Mouse (Mus musculus) frontal cortex, adult (tissue): Measurements from ENCODE around the gene Trdmt1.
"Not testable (repeated sequence)": the region's sequence is repeated elsewhere in the genome, so short reads cannot be mapped to it uniquely, and the experiment has no call there.

ENCODE experiments used
- ATAC-seq: cut with Nextera tagmentation; 2 replicates; pipeline ENCODE4 v1.9.2; 2017; ENCODE audit warnings: mild to moderate bottlenecking, moderate library complexity, mixed read lengths; ENCODE audit not compliant: low TSS enrichment

Trdmt1 gene

GRCm38 (mm10) chr2:13544193-13544824, at the start of gene Trdmt1:
Gene Trdmt1, minus strand, starts transcription at chr2:13544668.
- ATAC-seq, result peak; percentile 96

- ATAC-seq, result no peak
Measured at GRCm38 (mm10) chr2:13593328-13593727, 48.9 kb upstream of the Trdmt1 start.

- ATAC-seq, result not testable (repeated sequence)
Measured at GRCm38 (mm10) chr2:13583746-13584145, 39.3 kb upstream of the Trdmt1 start.

GRCm38 (mm10) chr2:13582184-13582583, 37.7 kb upstream of the Trdmt1 start:
- ATAC-seq, result no peak

- ATAC-seq, result no peak
Measured at GRCm38 (mm10) chr2:13579991-13580390, 35.5 kb upstream of the Trdmt1 start.

GRCm38 (mm10) chr2:13579315-13579714, 34.8 kb upstream of the Trdmt1 start:
- no peak for ATAC-seq

GRCm38 (mm10) chr2:13578473-13579152, 34.1 kb upstream of the Trdmt1 start:
- ATAC-seq, result no peak

GRCm38 (mm10) chr2:13577399-13577798, 32.9 kb upstream of the Trdmt1 start:
- ATAC-seq, result no peak

GRCm38 (mm10) chr2:13575926-13576325, 31.5 kb upstream of the Trdmt1 start:
- ATAC-seq, result no peak

- ATAC-seq, result peak; percentile 45; the same call in 1 of the 2 replicates
Measured at GRCm38 (mm10) chr2:13575287-13575801, 30.9 kb upstream of the Trdmt1 start.

- no peak for ATAC-seq
Measured at GRCm38 (mm10) chr2:13574801-13575150, 30.3 kb upstream of the Trdmt1 start.

GRCm38 (mm10) chr2:13574066-13574800, 29.8 kb upstream of the Trdmt1 start:
- peak; percentile 62 for ATAC-seq

- ATAC-seq, result peak; percentile 51
Measured at GRCm38 (mm10) chr2:13573408-13574065, 29.1 kb upstream of the Trdmt1 start, which contains the start of gene Vim. Gene Vim, plus strand, starts transcription at chr2:13573927.

- ATAC-seq, result no peak
Measured at GRCm38 (mm10) chr2:13572647-13573407, 28.4 kb upstream of the Trdmt1 start.

GRCm38 (mm10) chr2:13572101-13572553, 27.7 kb upstream of the Trdmt1 start:
- no peak for ATAC-seq

- ATAC-seq, result no peak
Measured at GRCm38 (mm10) chr2:13570122-13570521, 25.7 kb upstream of the Trdmt1 start.

- no peak for ATAC-seq
Measured at GRCm38 (mm10) chr2:13560396-13560795, 15.9 kb upstream of the Trdmt1 start.

GRCm38 (mm10) chr2:13559729-13560128, 15.3 kb upstream of the Trdmt1 start:
- ATAC-seq, result no peak

- ATAC-seq, result no peak
Measured at GRCm38 (mm10) chr2:13559303-13559702, 14.8 kb upstream of the Trdmt1 start.

- ATAC-seq, result peak; percentile 95
Measured at GRCm38 (mm10) chr2:13558607-13559262, 14.3 kb upstream of the Trdmt1 start.
